Mouse (Mus musculus) left cerebral cortex, postnatal 4 days (tissue): ENCODE data around the gene Scml4. TPM values are rescaled to one million over a fixed set of nuclear protein-coding genes. Genes with fewer than 3 reads are reported as not detected.
A peak's percentile ranks its signal among the peaks of the same experiment; 100 is the strongest.

ENCODE experiments used
- DNase-seq: peaks from one replicate; pipeline ENCODE4 v3.0.0-alpha.2; 2022
- intact Hi-C: fragments of 180-260 bp; cut with DNase I; formaldehyde crosslinking; loops from one replicate; pipeline ENCODE4 v1.15.1; 2025
- total RNA-seq, 2 experiments: library from RNA; stranded (reverse); gene quantifications; 2 replicates each; pipeline ENCODE4 v1.2.3; 2021

Gene Scml4
- 10 to 100 TPM; 11.1 to 11.6 TPM for total RNA-seq

- intact Hi-C loops = no loop called here
- DNase-seq = no peak
Observed at GRCm38 (mm10) chr10:42860159-42860911, at the start of gene Scml4. TSS of gene Scml4 (plus strand) at chr10:42860370.

GRCm38 (mm10) chr10:42825923-42826322 lies 34.2 kb upstream of the Scml4 start:
- DNase-seq = no peak
- intact Hi-C loops = no loop called here

- intact Hi-C loops = no loop called here
- no peak for DNase-seq
Observed at GRCm38 (mm10) chr10:42827155-42827554, 33.0 kb upstream of the Scml4 start.

GRCm38 (mm10) chr10:42830007-42830406 lies 30.2 kb upstream of the Scml4 start:
- intact Hi-C loops = no loop called here
- no peak for DNase-seq

GRCm38 (mm10) chr10:42830409-42830808 lies 29.8 kb upstream of the Scml4 start:
- no peak for DNase-seq
- intact Hi-C loops = no loop called here

GRCm38 (mm10) chr10:42832677-42833076 lies 27.5 kb upstream of the Scml4 start:
- no peak for DNase-seq
- intact Hi-C loops = no loop called here

GRCm38 (mm10) chr10:42833871-42834727 lies 26.1 kb upstream of the Scml4 start:
- no peak for DNase-seq

GRCm38 (mm10) chr10:42838106-42838505 lies 22.1 kb upstream of the Scml4 start:
- DNase-seq = no peak
- intact Hi-C loops = no loop called here

More at GRCm38 (mm10) chr10:42833871-42834727, 26.1 kb upstream of the Scml4 start:
- intact Hi-C loops = no loop called here

GRCm38 (mm10) chr10:42838736-42839135 lies 21.4 kb upstream of the Scml4 start:
- DNase-seq = no peak
- intact Hi-C loops = no loop called here

GRCm38 (mm10) chr10:42840036-42840435 lies 20.1 kb upstream of the Scml4 start:
- intact Hi-C loops = loop anchor here (5.0 kb wide), 1 partner anchor 102 kb away; no protein-coding TSS in a partner anchor
- DNase-seq = no peak

GRCm38 (mm10) chr10:42841531-42842195 lies 18.5 kb upstream of the Scml4 start:
- intact Hi-C loops = loop anchor here (5.0 kb wide), 1 partner anchor 101 kb away; no protein-coding TSS in a partner anchor
- DNase-seq = no peak

GRCm38 (mm10) chr10:42842358-42842757 lies 17.8 kb upstream of the Scml4 start:
- intact Hi-C loops = loop anchor here (5.0 kb wide), 1 partner anchor 100 kb away; no protein-coding TSS in a partner anchor

GRCm38 (mm10) chr10:42843416-42843815 lies 16.8 kb upstream of the Scml4 start:
- intact Hi-C loops = loop anchor here (5.0 kb wide), 1 partner anchor 99 kb away; no protein-coding TSS in a partner anchor
- DNase-seq = no peak

More at GRCm38 (mm10) chr10:42842358-42842757, 17.8 kb upstream of the Scml4 start:
- DNase-seq = peak; percentile 83

GRCm38 (mm10) chr10:42845480-42845879 lies 14.7 kb upstream of the Scml4 start:
- no peak for DNase-seq
- intact Hi-C loops = no loop called here

- intact Hi-C loops = no loop called here
- DNase-seq = no peak
Observed at GRCm38 (mm10) chr10:42848179-42849080, 11.7 kb upstream of the Scml4 start.

- intact Hi-C loops = no loop called here
- no peak for DNase-seq
Observed at GRCm38 (mm10) chr10:42849081-42849400, 11.1 kb upstream of the Scml4 start.

- intact Hi-C loops = loop anchor here (5.0 kb wide), 1 partner anchor 87 kb away; no protein-coding TSS in a partner anchor
- no peak for DNase-seq
Observed at GRCm38 (mm10) chr10:42854838-42855237, 5.3 kb upstream of the Scml4 start.

- no peak for DNase-seq
- intact Hi-C loops = loop anchor here (5.0 kb wide), 1 partner anchor 87 kb away; no protein-coding TSS in a partner anchor
Observed at GRCm38 (mm10) chr10:42855250-42855649, 4.9 kb upstream of the Scml4 start.

- intact Hi-C loops = loop anchor here (5.0 kb wide), 1 partner anchor 86 kb away; no protein-coding TSS in a partner anchor
- no peak for DNase-seq
Observed at GRCm38 (mm10) chr10:42856574-42856973, 3.6 kb upstream of the Scml4 start.

- DNase-seq = no peak
- intact Hi-C loops = loop anchor here (5.0 kb wide), 1 partner anchor 85 kb away; no protein-coding TSS in a partner anchor
Observed at GRCm38 (mm10) chr10:42857021-42857420, 3.1 kb upstream of the Scml4 start.
